18 mouse cellular contexts compared by ENCODE assay signal in the genomic region with DNA sequence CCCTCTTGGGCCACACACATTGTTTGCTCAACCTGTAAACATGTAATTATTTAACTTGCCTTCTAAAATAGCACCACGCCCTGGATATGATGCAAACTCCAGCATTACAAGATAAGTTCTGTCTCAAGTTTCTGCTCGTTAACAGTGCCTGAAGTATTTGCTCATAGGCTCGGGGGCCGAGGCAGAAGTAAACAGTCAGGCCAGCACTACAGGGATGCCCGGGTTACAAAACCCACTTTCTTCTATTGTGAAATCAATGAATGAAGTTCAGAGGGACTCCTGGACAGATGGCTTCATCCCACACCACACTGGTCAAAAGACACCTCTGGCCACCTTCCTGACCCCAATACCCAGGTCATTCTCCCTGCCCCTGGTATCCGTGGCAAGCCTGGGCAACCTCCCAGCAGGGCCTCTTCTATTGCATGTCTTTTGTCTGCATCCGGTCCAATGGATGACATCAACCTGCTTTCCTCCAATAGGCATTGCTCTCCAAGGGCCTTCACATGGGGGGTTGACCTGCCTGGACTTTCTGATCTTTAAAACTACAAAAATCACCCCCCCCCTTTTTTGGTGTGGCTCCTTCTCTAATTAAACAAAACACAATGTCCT. TPM values are rescaled to one million over a fixed set of nuclear protein-coding genes. Genes with fewer than 3 reads are reported as not detected.
DNase-seq lines count a peak whose midpoint lies in the region; ATAC-seq lines count a peak whose summit lies in the region.
"Had no signal": no experiment of that assay in that cellular context is flagged by ENCODE, and none has a peak within 500 bp of the region (broad histone marks: within the 10 kb centered on the region; RNA-seq: fewer than 3 reads in every experiment).

No protein-coding gene starts in this region.

- no peaks in the 10 kb centered on the region for H3K27me3 ChIP-seq in liver, embryonic 15.5 days
- H3K27me3 ChIP-seq in hindbrain, embryonic 12.5 days = no peaks in the 10 kb centered on the region
- H3K27me3 ChIP-seq: forebrain, embryonic 13.5 days; heart, embryonic 13.5 days; limb, embryonic 12.5 days; stomach, embryonic 15.5 days had no signal

- H3K36me3 ChIP-seq in liver, embryonic 15.5 days (replicated peaks) = no peaks in the 10 kb centered on the region
- no peaks in the 10 kb centered on the region for H3K36me3 ChIP-seq in hindbrain, embryonic 12.5 days
- H3K36me3 ChIP-seq: heart, embryonic 13.5 days; limb, embryonic 12.5 days; stomach, embryonic 15.5 days had no signal

- peaks cover 26% of the 10 kb centered on the region for H3K4me1 ChIP-seq in liver, embryonic 15.5 days (replicated peaks)
- peaks cover 4% of the 10 kb centered on the region; the same call in 1 of the 2 replicates for H3K4me1 ChIP-seq in hindbrain, embryonic 12.5 days
- H3K4me1 ChIP-seq: forebrain, embryonic 13.5 days; limb, embryonic 12.5 days; stomach, embryonic 15.5 days had no signal

- H3K27ac ChIP-seq in liver, embryonic 15.5 days (replicated peaks) = no peak overlapping the region
- H3K27ac ChIP-seq in hindbrain, embryonic 12.5 days = no peak overlapping the region
- H3K27ac ChIP-seq: forebrain, embryonic 13.5 days; heart, embryonic 13.5 days; left cerebral cortex, adult 2 months; limb, embryonic 12.5 days; stomach, embryonic 15.5 days had no signal

- H3K9me3 ChIP-seq in liver, embryonic 15.5 days (replicated peaks) = no peaks in the 10 kb centered on the region
- no peaks in the 10 kb centered on the region for H3K9me3 ChIP-seq in hindbrain, embryonic 12.5 days (replicated peaks)
- H3K9me3 ChIP-seq: forebrain, embryonic 13.5 days; heart, embryonic 13.5 days; limb, embryonic 12.5 days; stomach, embryonic 15.5 days had no signal

- DNase-seq in urinary bladder, adult 18-20 months (ENCODE audit: low spot score in 2 of 2) = peak; percentile 7 to 27
- no peak for DNase-seq in urinary bladder, postnatal 10 days (ENCODE audit: low spot score)
- DNase-seq in lung, postnatal 25 days (ENCODE audit: low spot score) = peak; percentile 80
- no peak for DNase-seq in layer of hippocampus, adult 9-11 months
- DNase-seq in adrenal gland, postnatal 25 days = no peak
- DNase-seq: B cell, adult 2 months; cerebellum, adult 11 months; cerebellum, postnatal 25 days; kidney, adult 2 months; kidney, postnatal 14 days; midbrain, embryonic 14.5 days had no signal

- H3K9ac ChIP-seq in liver, embryonic 15.5 days = no peak overlapping the region
- H3K9ac ChIP-seq in hindbrain, embryonic 12.5 days = no peak overlapping the region
- H3K9ac ChIP-seq: forebrain, embryonic 13.5 days; heart, embryonic 13.5 days; limb, embryonic 12.5 days; stomach, embryonic 15.5 days had no signal

- no peak overlapping the region for H3K4me3 ChIP-seq in liver, embryonic 15.5 days (replicated peaks)
- no peak overlapping the region for H3K4me3 ChIP-seq in hindbrain, embryonic 12.5 days
- H3K4me3 ChIP-seq: forebrain, embryonic 13.5 days; heart, embryonic 13.5 days; left cerebral cortex, adult 2 months; limb, embryonic 12.5 days; stomach, embryonic 15.5 days had no signal

- H3K4me2 ChIP-seq in liver, embryonic 15.5 days = no peak overlapping the region
- H3K4me2 ChIP-seq in hindbrain, embryonic 12.5 days (replicated peaks) = no peak overlapping the region
- H3K4me2 ChIP-seq: forebrain, embryonic 13.5 days; heart, embryonic 13.5 days; limb, embryonic 12.5 days; stomach, embryonic 15.5 days had no signal

- 49% methylated on average over 7 of the region's 7 CpGs for WGBS in liver, embryonic 15.5 days (ENCODE audit: insufficient replicate concordance)
- 66% methylated on average over 7 of the region's 7 CpGs for WGBS in hindbrain, embryonic 12.5 days

- peak; percentile 61; the same call in 1 of the 2 replicates for ATAC-seq in liver, embryonic 15.5 days (ENCODE audit: insufficient read depth)
- ATAC-seq in hindbrain, embryonic 12.5 days (ENCODE audit: low FRiP score) = no peak
- ATAC-seq: forebrain, embryonic 13.5 days had no signal

RNA-seq across cellular contexts. Expression of a gene that starts 49.9 kb away (rescaled TPM):
- polyA plus RNA-seq in liver, embryonic 15.5 days (2015; fragmentation: Nextera tagmentation; extraction: Ambion mirVana) = 104 and 107 TPM in 2 replicates
- polyA plus RNA-seq in hindbrain, embryonic 12.5 days (2016; fragmentation: Nextera tagmentation; extraction: Ambion mirVana) = 44.6 and 50.7 TPM in 2 replicates
- total RNA-seq in adrenal gland, postnatal 25 days (2021) = 61.6 and 74.6 TPM in 2 replicates

Comparison
In these comparisons a context has a peak if more than half of its experiments do, and no peak if none do; other contexts are left out.
1. DNase-seq: peak in urinary bladder, adult 18-20 months (2 of 2) and lung, postnatal 25 days (single experiment); none in urinary bladder, postnatal 10 days (single experiment), layer of hippocampus, adult 9-11 months (single experiment) and adrenal gland, postnatal 25 days (single experiment).